Mouse (Mus musculus) E14TG2a.4 (cell line): ENCODE measurements around the gene Ccdc51.

ENCODE experiments used
- CTCF ChIP-seq: conservative IDR thresholded peaks from 2 replicates; pipeline ENCODE4 v1.5.1; 2014; ENCODE audit warnings: low read length
- POU5F1 ChIP-seq: IDR thresholded peaks from 2 replicates; pipeline ENCODE4 v1.6.1; 2014; ENCODE audit warnings: low read length, borderline replicate concordance

- no peak for TF ChIP-seq CTCF
- TF ChIP-seq POU5F1, result no peak
These were observed 27.6 kb upstream of the Ccdc51 start for GRCm38 (mm10) chr9:109054712-109055111.
